Mouse (Mus musculus): ENCODE data around the gene Phf14. TPM values are rescaled to one million over a fixed set of nuclear protein-coding genes. Genes with fewer than 3 reads are reported as not detected.

Gene Phf14
- 69.8 TPM for total RNA-seq (2023)

GRCm38 (mm10) chr6:11907269-11908032, at the start of gene Phf14, which contains the start of gene Ndufa4:
Gene Phf14, plus strand, starts transcription at chr6:11907809.
Gene Ndufa4, minus strand, starts transcription at chr6:11907497.

Other genes starting within 250 kb of the Phf14 start
- gene Ndufa4, start 312 bp upstream of the Phf14 start, total RNA-seq (2023): 148 TPM